Mouse (Mus musculus) olfactory bulb, adult 2 months (tissue): ENCODE data around the gene Itih4. TPM values are rescaled to one million over a fixed set of nuclear protein-coding genes. Genes with fewer than 3 reads are reported as not detected.

Experiments used
- H3K27ac ChIP-seq: fragments of 200-500 bp; 2 replicates; pipeline ENCODE4 v1.5.1; 2012; ENCODE audit warnings: low read depth, low read length; ENCODE audit not compliant: insufficient read depth
- H3K4me1 ChIP-seq: fragments of 200-500 bp; 2 replicates; pipeline ENCODE4 v1.6.1; 2012; ENCODE audit warnings: low read length; ENCODE audit not compliant: control insufficient read depth, insufficient read depth
- H3K4me3 ChIP-seq: fragments of 200-500 bp; 2 replicates; pipeline ENCODE4 v1.5.1; 2012; ENCODE audit warnings: mild to moderate bottlenecking, low read depth, low read length, moderate library complexity; ENCODE audit not compliant: insufficient read depth
- CTCF ChIP-seq: fragments of 200-500 bp; IDR thresholded peaks from 2 replicates; pipeline ENCODE4 v1.5.1; 2012; ENCODE audit warnings: low read depth, mild to moderate bottlenecking, low read length, moderate library complexity; ENCODE audit not compliant: insufficient read depth
- POLR2A ChIP-seq: fragments of 200-500 bp; IDR thresholded peaks from 2 replicates; pipeline ENCODE4 v1.6.1; 2012; ENCODE audit warnings: mild to moderate bottlenecking, low read depth, low read length, moderate library complexity; ENCODE audit not compliant: insufficient read depth
- WGBS: fragments of 180-500 bp; shearing (Covaris S2); methylation state at CpG from one replicate; pipeline ENCODE4 v1.1.7; 2018; 5-methylcytosine and 5-hydroxymethylcytosine counted together
- polyA plus RNA-seq: library from polyadenylated mRNA; stranded (reverse); fragments of >200 nt; gene quantifications from 2 replicates; pipeline ENCODE4 v1.2.4, GENCODE M21; 2012; ENCODE audit warnings: low replicate concordance; ENCODE audit not compliant: missing spikeins, insufficient read depth, insufficient read length

Itih4 gene
- polyA plus RNA-seq, 1 experiment, result not detected

DNA sequence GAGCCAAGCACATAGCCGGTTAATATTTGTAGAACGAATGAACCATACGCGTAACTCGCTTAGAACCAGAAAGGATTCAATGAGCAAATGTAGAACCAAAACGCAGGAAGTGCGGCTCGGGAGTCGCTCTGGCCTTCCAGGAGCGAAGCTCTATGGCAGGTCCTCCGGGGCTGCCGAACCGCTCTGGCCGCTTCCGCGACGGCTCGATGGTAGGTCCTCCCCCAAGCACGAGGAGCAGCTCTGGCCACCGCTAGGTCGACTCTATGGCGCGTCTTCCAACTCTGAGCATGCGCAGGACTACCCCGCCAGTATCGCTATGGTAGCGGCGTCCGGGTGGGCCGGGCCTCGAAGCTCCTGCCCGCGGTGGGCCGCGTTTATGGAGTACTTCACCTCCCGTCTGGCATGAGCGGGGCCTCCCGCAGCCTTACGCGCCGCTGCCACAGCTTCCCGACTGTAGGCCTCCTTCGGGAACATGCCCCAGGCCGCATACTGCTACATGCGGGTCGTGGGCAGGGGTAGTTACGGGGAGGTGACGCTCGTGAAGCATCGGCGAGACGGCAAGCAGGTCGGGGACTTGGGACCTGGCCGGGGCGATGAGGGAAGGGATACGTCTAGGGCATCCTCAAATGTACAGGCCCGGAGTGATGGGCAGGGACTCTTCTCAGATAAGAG is 65.0 kb downstream of the Itih4 start, which contains the start of gene Nek4:
Nek4 (plus strand) TSS at position 224 of the 672 bp plus-strand sequence.
- under 1% methylated on average over 57 of the region's 57 CpGs for WGBS
- Histone ChIP-seq H3K4me3 (peak within 1 kb of the TSS; percentile 95), H3K4me1 (no peaks in the 10 kb centered on the region), H3K27ac (peak within 1 kb of the TSS; percentile 72)
- TF ChIP-seq POLR2A (peak; percentile 70; the same call in 1 of the 2 replicates), CTCF (no peak)

Other genes starting within 250 kb of the Itih4 start
- not detected in 2 replicates for gene Rft1, start 232.1 kb upstream of the Itih4 start, polyA plus RNA-seq
- gene Sfmbt1, start 171.6 kb upstream of the Itih4 start, polyA plus RNA-seq, result not detected in 2 replicates
- gene Tmem110, start 60.9 kb upstream of the Itih4 start, polyA plus RNA-seq, result not detected in 2 replicates
- not detected in 2 replicates for gene Mustn1, start 7.3 kb upstream of the Itih4 start, polyA plus RNA-seq
- gene Itih3, start 37.3 kb downstream of the Itih4 start, polyA plus RNA-seq, result not detected in 2 replicates
- not detected in 2 replicates for gene Itih1, start 56.8 kb downstream of the Itih4 start, polyA plus RNA-seq
- not detected in 2 replicates for gene Nek4, start 64.9 kb downstream of the Itih4 start, polyA plus RNA-seq
- gene Glt8d1, start 114.9 kb downstream of the Itih4 start, polyA plus RNA-seq, result not detected in 2 replicates
- not detected in 2 replicates for gene Spcs1, start 115.2 kb downstream of the Itih4 start, polyA plus RNA-seq
- 82.9 and 393 TPM in 2 replicates for gene Pbrm1, start 132.7 kb downstream of the Itih4 start, polyA plus RNA-seq
- not detected in 2 replicates for gene Gnl3, start 132.7 kb downstream of the Itih4 start, polyA plus RNA-seq
- not detected in 2 replicates for gene Smim4, start 242.5 kb downstream of the Itih4 start, polyA plus RNA-seq
- gene Nt5dc2, start 244.6 kb downstream of the Itih4 start, polyA plus RNA-seq, result not detected in 2 replicates